Mouse (Mus musculus) spleen, adult 2 months (tissue): ENCODE results near the gene Hmcn1. TPM values are rescaled to one million over a fixed set of nuclear protein-coding genes. Genes with fewer than 3 reads are reported as not detected.

Experiments
- DNase-seq, 2 experiments: peaks; one replicate each; pipeline versions ENCODE4 v3.0.0 to v3.0.0-alpha.2; 2012 to 2021; ENCODE audit warnings: low spot score in 2 of 2, low read depth in 1 of 2
- H3K27ac ChIP-seq: fragments of 200-500 bp; 2 replicates; pipeline ENCODE4 v1.5.1; 2012; ENCODE audit warnings: low read length, inconsistent platforms; ENCODE audit not compliant: insufficient read depth
- H3K27me3 ChIP-seq: fragments of 200-500 bp; 2 replicates; pipeline ENCODE4 v1.6.1; 2012; ENCODE audit warnings: mild to moderate bottlenecking, moderate library complexity, low read length, inconsistent platforms; ENCODE audit not compliant: control insufficient read depth, insufficient read depth
- H3K36me3 ChIP-seq: fragments of 200-500 bp; 2 replicates; pipeline ENCODE4 v1.6.1; 2012; ENCODE audit warnings: mild to moderate bottlenecking, low read length, inconsistent platforms; ENCODE audit not compliant: control insufficient read depth, insufficient read depth
- H3K4me1 ChIP-seq: fragments of 200-500 bp; 2 replicates; pipeline ENCODE4 v1.6.1; 2011; ENCODE audit warnings: inconsistent platforms; ENCODE audit not compliant: control insufficient read depth, insufficient read depth, insufficient read length
- H3K4me3 ChIP-seq: fragments of 200-500 bp; 2 replicates; pipeline ENCODE4 v1.5.1; 2011; ENCODE audit warnings: mild to moderate bottlenecking, inconsistent platforms; ENCODE audit not compliant: insufficient read depth, insufficient read length; ENCODE audit errors: extremely low read depth
- CTCF ChIP-seq: fragments of 200-500 bp; IDR thresholded peaks from 2 replicates; pipeline ENCODE4 v1.5.1; 2011; ENCODE audit warnings: mild to moderate bottlenecking, inconsistent platforms; ENCODE audit not compliant: insufficient read depth, insufficient read length, insufficient replicate concordance; ENCODE audit errors: extremely low read depth
- POLR2A ChIP-seq: fragments of 200-500 bp; IDR thresholded peaks from 2 replicates; pipeline ENCODE4 v1.6.1; 2011; ENCODE audit warnings: low read depth, low read length, inconsistent platforms
- WGBS: fragments of 180-500 bp; shearing (Covaris S2); methylation state at CpG from one replicate; pipeline ENCODE4 v1.1.7; 2018; 5-methylcytosine and 5-hydroxymethylcytosine counted together
- polyA plus RNA-seq: library from polyadenylated mRNA; depleted of rRNA; stranded (reverse); fragments of >200 nt; gene quantifications from 2 replicates; pipeline ENCODE4 v1.2.3, GENCODE M21; 2012; rRNA removed

Gene Hmcn1
- polyA plus RNA-seq = 8.6 and 12.1 TPM in 2 replicates

DNA sequence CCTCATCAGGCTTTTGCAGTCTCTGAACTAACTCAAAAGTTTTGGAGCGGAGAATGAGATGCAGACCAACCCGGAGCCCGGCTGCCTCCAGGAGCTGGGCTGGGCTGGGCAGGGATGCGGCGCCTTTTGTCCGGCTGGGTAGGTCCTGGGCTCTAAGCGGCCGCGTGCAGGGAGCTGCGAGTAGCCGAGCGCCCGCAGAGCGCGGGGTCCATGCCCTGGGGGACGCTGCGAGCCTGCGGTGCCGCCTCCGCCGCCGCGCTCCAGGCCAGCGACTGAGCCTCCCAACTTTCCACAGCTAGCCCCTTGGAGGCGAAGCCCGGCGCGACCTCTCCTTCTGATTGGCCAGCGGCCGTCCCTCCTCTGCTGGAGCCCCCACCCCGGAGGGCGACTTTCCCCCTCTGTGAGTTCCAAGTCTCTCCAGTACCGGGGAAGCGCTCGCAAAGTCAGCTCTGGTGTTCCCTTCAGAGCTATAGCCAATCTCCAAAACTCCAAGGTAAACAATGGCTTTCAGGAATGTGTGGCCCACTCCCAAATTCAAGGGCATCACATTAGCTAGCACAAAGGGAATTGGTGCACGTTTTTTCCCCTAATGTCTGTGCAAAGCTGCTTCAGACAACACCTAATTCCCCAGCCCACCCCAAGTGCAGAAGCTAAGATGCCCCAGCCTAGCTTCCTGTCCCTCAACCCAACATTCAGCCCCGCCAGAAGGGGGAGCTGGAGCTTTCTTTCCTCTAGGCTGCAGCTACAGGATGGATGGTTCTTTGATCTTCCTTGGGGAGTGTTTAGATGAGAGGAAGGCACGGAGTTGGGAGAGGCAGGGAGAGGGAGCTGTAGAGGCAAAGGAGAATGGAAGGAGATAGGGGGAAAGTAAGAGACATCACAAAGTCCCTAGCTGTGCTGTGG is at the start of gene Hmcn1:
TSS of gene Hmcn1 (minus strand) at position 274 of the 903 bp plus-strand sequence.
- Histone ChIP-seq H3K27me3 (peaks cover 5% of the 10 kb centered on the region), H3K27ac (no peak within 1 kb of the TSS), H3K4me3 (peak within 1 kb of the TSS; percentile 46; the same call in 1 of the 2 replicates), H3K4me1 (peaks cover 4% of the 10 kb centered on the region), H3K36me3 (no peaks in the 10 kb centered on the region)
- 2% methylated on average over 38 of the region's 38 CpGs for WGBS
- TF ChIP-seq CTCF (peak; percentile 24; the same call in 1 of the 2 replicates), POLR2A (no peak)
- DNase-seq = peak in 1 of 2 experiments; percentile 31

DNA sequence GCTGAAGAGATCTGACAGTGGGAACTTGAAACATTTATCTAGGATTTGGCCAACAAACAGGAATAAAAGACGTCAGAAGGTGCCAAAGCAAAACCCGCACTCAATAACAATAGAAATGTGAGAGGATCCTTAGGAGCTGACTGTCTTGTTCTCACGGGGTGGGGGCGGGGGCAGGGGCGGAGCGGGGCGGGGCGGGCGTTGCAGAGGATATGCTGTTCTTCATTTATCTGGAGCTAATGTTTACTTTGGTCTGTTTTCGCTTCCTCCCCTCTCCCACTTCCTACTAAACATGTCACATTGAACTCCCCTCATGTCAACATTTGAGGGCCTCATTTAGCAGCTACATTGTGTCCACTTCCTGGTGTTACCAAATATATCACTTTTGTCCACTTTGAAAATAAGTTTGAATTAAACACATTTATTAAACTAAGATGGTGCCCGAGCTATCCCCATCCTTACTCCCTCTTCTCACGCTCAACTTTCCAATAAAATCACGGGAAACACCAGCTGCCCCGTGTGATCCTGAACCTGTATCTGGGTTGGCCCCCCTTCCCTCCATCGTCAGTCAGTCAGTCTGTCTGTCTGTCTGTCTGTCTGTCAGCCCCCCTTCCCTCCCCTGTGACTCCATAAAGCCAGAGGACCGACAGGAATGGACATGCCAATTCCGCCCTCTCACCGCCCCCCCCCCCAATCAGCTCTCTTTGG is 47.9 kb upstream of the Hmcn1 start:
- H3K4me3 ChIP-seq = no peak overlapping the region
- H3K4me1 ChIP-seq = no peaks in the 10 kb centered on the region
- no peak for TF ChIP-seq CTCF
- no peak for TF ChIP-seq POLR2A
- no peaks in the 10 kb centered on the region for H3K36me3 ChIP-seq
- DNase-seq = no peak
- peak overlapping the region; percentile 24; the same call in 1 of the 2 replicates for H3K27ac ChIP-seq
- H3K27me3 ChIP-seq = no peaks in the 10 kb centered on the region
- WGBS = 56% methylated on average over 18 of the region's 18 CpGs

DNA sequence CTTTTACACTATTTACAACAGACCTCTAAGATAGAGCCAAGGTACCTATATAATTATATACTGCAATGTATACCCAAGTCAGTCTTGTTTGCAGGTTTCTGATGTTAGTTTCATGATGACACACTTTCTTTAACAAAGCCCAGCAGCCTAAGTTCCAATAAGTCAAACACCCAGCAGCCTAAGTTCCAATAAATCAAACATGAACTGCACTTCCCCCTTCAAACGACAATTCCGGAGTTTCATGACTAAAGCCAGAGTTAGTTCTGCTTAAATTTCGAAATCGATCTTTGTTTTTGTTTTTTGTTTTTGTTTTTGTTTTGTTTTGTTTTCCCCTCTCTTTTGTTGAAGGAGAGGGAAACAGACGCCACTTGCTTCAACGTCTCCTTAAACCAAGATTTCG is 47.1 kb upstream of the Hmcn1 start:
- peak overlapping the region; percentile 24; the same call in 1 of the 2 replicates for H3K27ac ChIP-seq
- 14% methylated on average over 7 of the region's 7 CpGs for WGBS
- no peak for DNase-seq
- H3K4me1 ChIP-seq = no peaks in the 10 kb centered on the region
- no peaks in the 10 kb centered on the region for H3K36me3 ChIP-seq
- no peak for TF ChIP-seq POLR2A
- no peak for TF ChIP-seq CTCF
- no peaks in the 10 kb centered on the region for H3K27me3 ChIP-seq
- no peak overlapping the region for H3K4me3 ChIP-seq

- Histone ChIP-seq H3K4me1 (no peaks in the 10 kb centered on the region), H3K27ac (no peak overlapping the region), H3K36me3 (no peaks in the 10 kb centered on the region), H3K4me3 (no peak overlapping the region), H3K27me3 (no peaks in the 10 kb centered on the region)
- TF ChIP-seq CTCF (no peak), POLR2A (no peak)
- WGBS = 68% methylated on average over 4 of the region's 4 CpGs
- DNase-seq = no peak
Observed at GRCm38 (mm10) chr1:151039189-151039588, 46.0 kb upstream of the Hmcn1 start.

DNA sequence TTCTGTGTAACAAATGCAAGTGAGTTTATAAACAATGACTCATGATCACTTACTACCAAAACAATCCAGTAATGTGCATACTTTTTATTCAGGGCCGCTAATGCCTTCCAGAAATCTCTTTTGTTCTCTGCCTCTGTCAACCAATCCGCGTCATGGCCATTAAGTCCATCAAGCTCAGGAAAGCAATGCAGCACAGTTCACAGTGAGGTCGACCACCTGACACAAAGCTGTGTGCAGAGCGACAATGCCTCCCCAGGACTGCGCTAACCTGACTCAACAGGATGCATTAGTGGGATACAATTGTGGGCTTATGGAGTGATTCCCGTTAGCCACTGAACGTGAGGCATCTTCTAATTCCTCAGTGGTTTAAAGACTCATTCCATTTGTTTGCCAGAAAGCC is 45.3 kb upstream of the Hmcn1 start:
- TF ChIP-seq POLR2A (no peak), CTCF (no peak)
- H3K27me3 ChIP-seq = no peaks in the 10 kb centered on the region
- no peak overlapping the region for H3K27ac ChIP-seq
- H3K4me3 ChIP-seq = no peak overlapping the region
- H3K36me3 ChIP-seq = no peaks in the 10 kb centered on the region
- WGBS = 92% methylated on average over 8 of the region's 8 CpGs
- DNase-seq = no peak
- H3K4me1 ChIP-seq = no peaks in the 10 kb centered on the region

DNA sequence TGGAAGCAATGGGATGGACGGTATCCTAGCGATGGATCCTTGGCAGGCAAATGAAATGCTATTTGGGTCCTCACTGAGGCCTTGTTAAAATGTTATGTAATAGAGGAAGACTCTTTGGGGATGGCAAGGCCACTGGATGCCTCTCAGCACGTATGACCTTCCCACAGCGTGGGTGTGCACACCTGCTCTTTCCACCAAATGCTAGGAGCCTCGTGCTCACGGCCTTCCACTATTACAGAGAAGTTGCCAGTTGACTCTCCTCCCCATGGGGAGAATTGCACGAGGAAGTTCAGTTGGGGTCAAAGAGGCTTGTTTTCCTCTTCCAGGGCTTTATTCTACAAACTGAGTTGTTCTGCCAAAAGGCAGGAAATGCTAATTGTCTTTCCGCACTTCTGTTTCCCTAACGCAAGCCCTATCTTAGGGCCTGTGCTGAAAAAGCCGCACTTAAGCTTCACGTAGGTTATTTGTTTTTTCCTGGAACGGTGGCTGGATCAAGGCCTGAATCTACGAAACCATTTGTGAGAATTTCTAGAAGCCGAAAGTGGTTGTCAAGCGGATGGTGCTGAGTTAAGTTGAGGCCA is 43.3 kb upstream of the Hmcn1 start:
- no peak for DNase-seq
- no peaks in the 10 kb centered on the region for H3K36me3 ChIP-seq
- H3K27ac ChIP-seq = no peak overlapping the region
- WGBS = 73% methylated on average over 15 of the region's 15 CpGs
- no peaks in the 10 kb centered on the region for H3K4me1 ChIP-seq
- no peaks in the 10 kb centered on the region for H3K27me3 ChIP-seq
- H3K4me3 ChIP-seq = no peak overlapping the region
- no peak for TF ChIP-seq POLR2A
- TF ChIP-seq CTCF = no peak

DNA sequence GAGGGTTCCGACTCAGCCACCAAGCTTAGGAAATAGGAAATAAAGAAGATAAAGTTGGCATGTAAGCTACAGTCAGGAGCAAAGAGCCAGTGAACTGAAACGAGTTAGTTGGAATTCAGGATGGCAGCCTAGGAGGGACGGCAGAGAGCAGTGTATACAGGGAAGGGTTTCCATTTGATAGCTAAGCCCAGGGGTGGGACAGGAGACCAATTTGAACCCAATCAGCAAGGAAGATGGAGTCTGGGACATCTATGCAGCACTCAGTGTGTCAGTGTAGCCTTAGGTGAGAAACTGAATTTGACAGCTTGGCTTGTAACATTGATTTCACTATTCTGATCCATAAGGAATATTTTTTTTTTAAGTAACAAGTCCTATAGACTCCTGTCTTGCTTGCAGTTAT is 42.5 kb upstream of the Hmcn1 start:
- H3K36me3 ChIP-seq = no peaks in the 10 kb centered on the region
- H3K27me3 ChIP-seq = no peaks in the 10 kb centered on the region
- no peak for TF ChIP-seq CTCF
- no peak for TF ChIP-seq POLR2A
- no peak overlapping the region for H3K27ac ChIP-seq
- H3K4me3 ChIP-seq = no peak overlapping the region
- 83% methylated on average over 3 of the region's 3 CpGs for WGBS
- no peak for DNase-seq
- H3K4me1 ChIP-seq = no peaks in the 10 kb centered on the region
